Mouse (Mus musculus) heart, adult 8-10 months (tissue): ENCODE results near the gene Mcm10. TPM values are rescaled to one million over a fixed set of nuclear protein-coding genes. Genes with fewer than 3 reads are reported as not detected.
"Not testable (repeated sequence)": the region's sequence is repeated elsewhere in the genome, so short reads cannot be mapped to it uniquely, and the experiment has no call there.

Experiments
- DNase-seq: peaks from one replicate; pipeline ENCODE4 v3.0.0; 2022; ENCODE audit warnings: low spot score
- total RNA-seq, 4 experiments: library from RNA; stranded (reverse); gene quantifications; 2 replicates each; pipeline ENCODE4 v1.2.4; 2022

The Mcm10 gene
- total RNA-seq, 4 experiments from 2014 or later = 0.22 to 0.72 (median 0.39) TPM

DNA sequence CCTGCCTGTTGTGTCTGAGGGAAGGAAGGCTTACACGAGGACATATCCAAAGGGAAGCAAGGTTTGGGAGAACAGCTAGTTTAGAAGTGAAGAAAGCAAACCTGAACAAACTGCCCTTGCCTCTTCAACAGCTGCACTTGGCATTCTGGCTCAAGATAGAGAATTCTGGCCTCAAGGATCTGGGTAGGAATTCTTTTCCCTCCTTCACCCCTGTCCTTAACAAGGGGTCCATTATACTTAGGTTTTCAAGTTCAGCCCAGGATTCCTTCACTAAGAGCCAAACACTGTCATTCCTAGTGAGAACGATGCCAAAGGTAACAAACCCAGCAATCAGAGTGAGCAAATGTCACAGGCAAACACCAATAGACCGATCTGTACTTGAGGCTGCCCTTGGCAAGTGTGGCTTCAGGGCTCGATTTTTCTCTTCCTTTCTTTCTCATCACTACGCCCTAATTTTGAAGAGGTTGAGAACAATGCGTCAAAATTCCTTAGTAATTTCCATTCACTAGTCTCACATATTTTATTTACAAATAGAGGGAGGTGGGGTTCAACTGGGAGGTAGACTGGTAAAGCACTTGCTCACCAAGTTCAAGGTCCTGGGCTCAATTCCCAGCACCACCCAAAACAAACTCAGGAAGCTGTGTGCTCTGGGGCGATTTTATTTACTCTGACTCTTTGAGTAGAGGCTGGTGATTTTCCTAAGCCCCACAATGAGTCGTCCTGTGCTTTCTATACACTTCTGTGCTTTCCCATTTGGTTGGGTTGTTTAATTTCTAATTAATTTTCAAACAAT lies 25.0 kb downstream of the Mcm10 start:
- DNase-seq = no peak

DNA sequence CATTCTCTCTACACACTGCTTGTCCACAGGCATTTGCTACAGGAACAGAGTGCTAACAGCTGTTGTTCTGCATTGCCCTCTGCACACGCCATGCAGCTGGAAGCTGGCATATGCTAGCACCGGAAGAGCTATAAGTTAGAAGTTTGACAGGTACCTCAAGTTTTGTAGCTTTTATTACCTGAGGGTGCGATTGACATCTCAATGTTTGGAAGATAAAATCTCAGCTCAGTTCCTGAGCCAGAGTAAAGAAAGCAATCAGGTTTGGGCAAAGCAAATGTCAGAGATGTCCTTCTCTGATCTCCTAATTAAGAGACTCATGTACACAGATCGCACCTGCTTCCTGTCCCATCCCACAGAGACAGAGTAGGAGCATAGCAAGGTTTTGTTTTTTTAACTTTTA lies 25.8 kb downstream of the Mcm10 start:
- DNase-seq = no peak

DNA sequence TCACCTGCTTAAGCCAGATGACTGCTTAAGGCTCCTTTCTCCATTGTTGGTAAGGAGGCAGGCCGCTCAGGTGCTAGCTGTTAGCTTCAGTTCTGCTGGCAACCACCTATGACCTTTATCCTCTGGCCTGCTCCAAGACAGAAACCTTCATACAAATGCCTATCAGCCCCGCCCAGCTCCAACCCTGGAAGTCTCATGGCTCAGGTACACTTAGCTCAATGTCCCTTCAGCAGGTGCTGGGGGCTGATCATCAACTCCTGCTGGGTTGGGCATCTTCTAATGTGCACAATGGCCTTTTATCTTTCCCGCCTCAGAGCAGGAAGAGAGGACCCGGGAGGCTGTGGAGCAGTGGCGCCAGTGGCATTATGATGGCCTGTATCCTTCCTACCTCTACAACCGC lies 27.6 kb downstream of the Mcm10 start:
- no peak for DNase-seq

DNA sequence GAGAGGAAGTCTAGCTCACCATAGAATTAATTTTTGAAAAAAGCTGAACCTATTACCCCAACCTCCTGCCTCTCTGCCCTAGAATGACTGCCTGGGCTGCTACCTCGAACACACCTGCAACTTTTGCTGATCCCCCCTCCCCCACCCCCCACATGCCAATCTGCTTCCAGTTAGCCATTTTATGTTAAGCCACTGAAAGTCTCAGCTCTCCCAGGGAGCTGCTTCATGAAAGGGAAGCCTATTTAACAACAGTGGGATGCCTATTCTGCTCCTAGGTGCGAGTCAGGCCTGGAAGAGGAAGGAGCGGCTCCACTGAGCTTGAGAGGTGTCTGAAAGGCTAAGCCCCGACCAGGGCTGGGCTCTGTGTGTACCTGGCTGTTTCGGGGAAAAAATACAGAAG lies 28.6 kb downstream of the Mcm10 start:
- DNase-seq = no peak

DNA sequence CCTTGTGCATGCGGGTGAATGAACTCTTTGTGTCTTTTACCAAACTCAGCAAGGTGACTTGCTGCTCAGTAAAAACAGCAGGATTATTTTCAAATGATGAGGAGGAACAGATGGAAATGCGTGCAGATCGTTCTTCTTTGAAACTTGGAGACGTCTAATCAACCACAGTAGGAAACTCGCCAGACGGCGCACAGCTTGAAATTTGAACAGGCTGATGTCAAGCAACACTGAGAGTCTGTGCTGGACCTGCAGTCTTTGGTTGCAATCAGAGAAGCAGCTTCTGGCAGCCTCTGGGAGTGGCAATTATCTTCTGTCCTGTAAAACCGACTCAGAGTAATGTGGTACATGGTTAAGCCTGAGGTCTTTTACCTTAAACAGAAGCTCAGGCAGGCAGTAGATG lies 34.5 kb downstream of the Mcm10 start:
- no peak for DNase-seq

DNA sequence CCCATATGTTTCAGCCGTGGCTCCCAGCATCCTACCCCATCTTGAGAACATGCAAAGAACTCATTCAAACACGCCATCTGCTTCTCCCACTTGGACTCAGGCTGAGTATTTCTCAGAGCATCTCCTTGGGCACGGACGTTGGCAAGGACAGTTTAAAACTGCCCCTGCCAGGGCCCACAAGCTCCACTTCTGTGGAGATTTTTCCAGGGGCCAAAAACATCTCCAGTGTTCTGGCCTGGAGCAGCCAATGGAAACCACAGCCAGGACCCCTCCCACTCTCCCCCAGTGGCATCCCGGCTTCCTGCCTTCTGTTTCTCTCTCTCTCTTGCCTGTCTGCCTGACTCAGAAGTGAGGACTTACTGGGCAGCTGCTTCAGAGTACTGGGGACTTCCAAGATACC lies 36.8 kb downstream of the Mcm10 start, which contains the start of gene Ucma:
Gene Ucma, plus strand, starts transcription at position 316 of the 400 bp plus-strand sequence.
- DNase-seq = no peak

DNA sequence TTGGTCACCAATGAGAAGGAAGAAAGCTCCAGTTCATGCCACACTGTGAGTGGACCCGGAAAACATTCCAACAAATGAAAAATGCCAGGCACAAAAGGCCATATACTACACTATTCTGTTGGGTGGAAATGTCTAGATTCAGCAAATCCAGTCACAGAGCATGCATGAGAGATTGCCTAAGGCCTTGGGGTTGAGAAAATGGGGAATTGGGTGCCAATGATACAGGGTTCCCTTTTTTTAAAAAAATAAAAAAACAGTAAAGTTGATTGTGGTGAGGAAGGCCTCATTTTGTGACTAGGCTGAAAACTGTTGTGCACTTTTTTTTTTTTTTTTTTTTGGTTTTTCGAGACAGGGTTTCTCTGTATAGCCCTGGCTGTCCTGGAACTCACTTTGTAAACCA lies 43.5 kb downstream of the Mcm10 start:
- DNase-seq = no peak

DNA sequence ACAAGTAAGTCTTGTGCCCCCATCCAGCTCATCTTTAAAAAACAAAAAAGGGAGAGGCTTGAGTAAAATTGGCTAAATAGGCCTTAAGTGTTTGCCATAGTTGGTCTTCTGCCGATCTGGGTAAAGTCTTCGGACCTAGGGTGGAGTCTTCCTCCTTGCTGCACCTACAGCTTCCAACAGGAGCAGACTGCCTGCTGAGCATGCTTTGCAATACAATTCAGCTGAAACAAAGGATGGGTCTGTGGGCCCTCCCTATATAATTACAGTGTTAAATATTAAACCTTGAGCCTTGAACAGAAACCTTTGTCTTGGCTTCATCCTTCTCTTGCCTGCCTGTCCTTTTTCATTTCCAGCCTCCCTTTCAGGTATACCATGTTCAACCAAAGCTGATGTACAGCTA lies 44.8 kb downstream of the Mcm10 start:
- DNase-seq = no peak

DNA sequence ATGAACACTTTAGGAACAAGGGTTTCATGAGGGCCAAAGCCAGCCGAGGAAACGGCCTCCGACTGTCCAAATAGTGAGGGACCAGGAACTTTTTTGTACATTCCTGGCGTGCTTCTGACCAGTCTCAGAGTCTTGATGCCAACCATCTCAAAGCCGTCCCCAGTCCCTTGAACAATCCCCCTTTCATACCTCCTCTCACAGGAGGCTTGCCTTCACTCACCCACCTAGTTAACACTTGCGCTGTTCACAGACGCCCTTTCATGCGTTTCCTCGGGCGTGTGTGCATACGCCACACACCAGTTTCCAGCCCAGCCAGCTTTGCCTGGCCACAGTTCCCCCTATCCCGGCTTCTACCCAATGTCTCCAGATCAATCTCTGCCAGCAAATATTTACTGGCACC lies 54.6 kb downstream of the Mcm10 start:
- DNase-seq = no peak

DNA sequence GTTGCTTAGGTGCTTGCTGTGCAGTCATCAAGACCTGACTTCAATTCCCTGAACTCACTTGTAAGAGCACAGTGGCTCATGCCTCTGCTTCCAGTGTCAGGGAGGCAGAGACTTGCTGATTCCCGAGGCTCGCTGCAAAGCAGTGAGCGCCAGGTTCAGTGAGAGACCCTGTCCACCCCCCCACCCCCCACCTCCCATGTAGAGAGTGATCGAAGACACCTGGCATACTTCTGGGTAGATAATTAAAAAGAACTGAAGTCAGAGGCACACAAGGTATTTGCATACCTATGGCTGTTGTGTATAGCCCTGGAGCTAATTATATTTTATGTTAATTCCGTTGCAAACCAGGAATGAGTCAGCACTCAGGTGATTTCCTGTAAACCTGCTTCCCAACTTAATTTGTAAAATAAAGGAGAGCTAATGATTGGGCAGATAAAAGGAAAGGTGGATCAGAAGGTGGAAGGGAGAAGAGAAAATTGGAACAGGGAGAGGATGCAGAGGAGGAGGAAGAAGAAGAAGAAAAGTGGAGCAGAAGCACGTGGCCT lies 58.3 kb downstream of the Mcm10 start:
- DNase-seq = no peak

DNA sequence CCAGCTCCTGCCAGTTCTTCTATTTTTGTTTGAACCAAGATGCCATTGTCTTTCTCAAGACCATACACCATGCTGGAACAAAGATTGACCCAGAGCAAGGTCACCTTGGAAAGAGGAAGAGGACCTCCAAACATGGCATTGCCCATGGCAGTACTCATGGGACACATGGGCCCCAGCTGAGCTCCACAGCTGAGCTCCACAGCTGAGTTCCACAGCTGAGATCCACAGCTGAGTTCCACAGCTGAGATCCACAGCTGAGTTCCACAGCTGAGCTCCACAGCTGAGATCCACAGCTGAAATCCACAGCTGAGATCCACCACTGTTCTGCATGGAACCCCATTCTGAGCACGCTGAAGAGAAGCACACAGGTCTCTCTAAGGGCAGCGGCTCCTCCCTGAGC lies 61.6 kb downstream of the Mcm10 start:
- DNase-seq = no peak

DNA sequence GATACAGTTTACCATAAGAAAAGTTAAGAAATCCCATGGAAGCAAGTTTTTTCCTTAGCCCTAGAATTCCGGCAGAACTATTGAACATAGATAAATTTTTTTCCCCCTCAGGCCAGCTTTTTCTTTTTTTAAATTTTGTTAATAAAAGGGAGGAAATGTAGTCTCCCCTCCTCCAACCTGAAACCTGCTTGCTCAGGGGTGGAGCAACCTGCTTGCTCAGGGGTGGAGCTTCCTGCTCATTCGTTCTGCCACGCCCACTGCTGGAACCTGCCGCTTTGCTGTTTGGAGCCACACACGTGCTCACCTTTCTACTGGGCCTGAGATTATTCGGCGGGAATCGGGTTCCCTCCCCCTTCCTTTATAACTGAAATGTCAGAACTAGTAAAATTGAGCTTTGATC lies 62.9 kb downstream of the Mcm10 start:
- DNase-seq = not testable (repeated sequence)

DNA sequence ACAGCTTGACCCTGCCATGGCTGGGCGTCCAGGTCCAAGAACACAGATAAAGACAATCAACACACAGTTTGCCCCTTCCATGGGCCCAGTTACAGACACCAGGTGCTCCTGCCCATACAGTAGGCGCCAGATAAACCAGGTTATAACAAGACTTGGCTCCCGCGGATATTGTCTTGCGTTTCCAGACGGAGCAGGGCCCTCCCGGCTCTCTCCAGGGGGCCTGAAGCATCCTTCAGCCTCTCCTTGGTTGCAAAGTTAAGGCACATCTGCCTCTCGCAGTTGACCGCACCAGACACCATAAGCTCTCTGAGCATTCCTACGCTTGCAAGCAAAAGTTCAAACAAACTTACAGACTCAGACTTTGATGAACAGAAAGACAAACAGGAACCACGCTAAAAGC lies 71.7 kb downstream of the Mcm10 start:
- no peak for DNase-seq

Other genes with a start within 250 kb of the Mcm10 start
- 10 to 100 TPM; 10.1 to 15.0 (median 12.0) TPM for gene Sephs1, start 131.2 kb downstream of the Mcm10 start, total RNA-seq
- 100 to 1,000 TPM; 845 to 879 (median 862) TPM for gene Phyh, start 93.8 kb downstream of the Mcm10 start, total RNA-seq
- gene Ucma, start 36.7 kb downstream of the Mcm10 start, total RNA-seq = not detected
- 100 to 1,000 TPM in 1 of 4 experiments, 10 to 100 TPM in 3; 81.2 to 101 (median 95.0) TPM for gene Optn, start 51.3 kb upstream of the Mcm10 start, total RNA-seq
- 1 to 10 TPM; 2.2 to 3.2 (median 3.1) TPM for gene Ccdc3, start 125.0 kb upstream of the Mcm10 start, total RNA-seq